Mouse (Mus musculus) gastrocnemius, adult 2 months (tissue): ENCODE measurements at regions not wholly inside any gene's neighbourhood (a gene's known extent, or its start where the extent isn't known, plus 50 kb on each side); places are given as distances from the start of the nearest gene placed in this dataset.
A peak's percentile ranks its signal among the peaks of the same experiment; 100 is the strongest.

Experiments used
- DNase-seq: peaks from one replicate; pipeline ENCODE4 v3.0.0; 2022
- H3K27ac ChIP-seq: fragments of 200-600 bp; 2 replicates; pipeline ENCODE4 v1.8.1; 2022; ENCODE audit warnings: mild to moderate bottlenecking
- H3K4me3 ChIP-seq: fragments of 200-600 bp; 2 replicates; pipeline ENCODE4 v1.8.1; 2022; ENCODE audit warnings: mild to moderate bottlenecking, moderate library complexity
- CTCF ChIP-seq: fragments of 200-600 bp; IDR thresholded peaks from 2 replicates; pipeline ENCODE4 v1.8.1; 2022; ENCODE audit warnings: antibody characterized with exemption, mild to moderate bottlenecking, moderate library complexity
- intact Hi-C: fragments of 180-260 bp; cut with DNase I; formaldehyde crosslinking; loops from one replicate; pipeline ENCODE4 v1.15.1; 2025

- no peak for DNase-seq
- intact Hi-C loops, result no loop called here
- TF ChIP-seq CTCF, result no peak
- H3K4me3 ChIP-seq, result no peak overlapping the region
- H3K27ac ChIP-seq, result no peak overlapping the region
Measured at GRCm38 (mm10) chr1:183562853-183563252, 144.8 kb downstream of the Hhipl2 start.

DNA sequence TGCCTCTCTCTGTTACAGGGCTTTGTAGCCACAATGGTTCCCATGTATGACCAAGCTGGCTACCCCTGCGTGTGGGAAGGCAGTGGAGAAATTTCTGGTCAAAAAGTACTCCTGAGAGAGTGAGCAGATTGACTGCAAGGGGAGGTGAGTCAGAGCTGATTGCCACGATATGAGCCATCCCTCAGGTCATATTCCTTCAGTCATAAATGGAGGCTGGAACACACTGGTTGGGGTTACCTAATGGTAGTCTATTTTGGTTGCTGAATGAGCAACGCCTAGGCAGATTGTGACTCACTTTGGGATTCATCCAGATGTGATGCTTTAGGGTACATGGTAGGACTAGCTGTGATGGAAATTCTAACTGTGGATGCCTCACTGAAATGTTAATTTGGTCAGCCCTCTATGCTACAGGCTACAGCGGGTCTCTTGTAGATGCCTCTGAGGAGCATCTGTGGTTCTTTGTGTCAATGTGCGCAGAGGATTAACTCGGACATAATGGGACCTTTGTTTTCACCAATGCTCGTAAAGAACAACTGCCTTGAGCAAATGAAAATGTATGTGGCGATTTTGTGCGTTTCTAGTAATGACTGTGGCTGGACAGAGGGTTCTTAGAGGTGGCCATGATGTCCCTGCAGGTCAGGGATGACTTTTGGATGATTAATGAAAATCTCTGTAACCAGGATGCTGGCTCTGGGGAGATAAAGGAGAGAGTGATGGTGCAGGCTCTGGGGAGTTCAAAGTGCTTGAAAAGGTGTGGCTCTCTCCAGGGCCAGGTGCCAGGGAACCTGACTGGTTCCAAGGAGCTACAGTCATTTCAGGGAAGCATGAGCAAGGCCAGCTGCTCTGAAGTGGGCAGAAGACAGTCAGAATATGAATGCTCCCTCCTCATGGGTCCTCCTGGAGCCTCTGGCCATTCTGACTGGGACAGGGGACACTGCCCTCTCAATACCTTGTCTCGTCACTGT lies 155.9 kb downstream of the Hhipl2 start:
- no peak for TF ChIP-seq CTCF
- no peak for DNase-seq
- Histone ChIP-seq H3K27ac (no peak overlapping the region), H3K4me3 (no peak overlapping the region)
- intact Hi-C loops, result no loop called here

GRCm38 (mm10) chr1:183584861-183585260 lies 166.8 kb downstream of the Hhipl2 start:
- no peak for TF ChIP-seq CTCF
- DNase-seq, result no peak
- intact Hi-C loops, result no loop called here
- H3K27ac ChIP-seq, result no peak overlapping the region
- no peak overlapping the region for H3K4me3 ChIP-seq

GRCm38 (mm10) chr1:183586406-183586805 lies 168.4 kb downstream of the Hhipl2 start:
- Histone ChIP-seq H3K27ac (no peak overlapping the region), H3K4me3 (no peak overlapping the region)
- TF ChIP-seq CTCF, result no peak
- peak; percentile 21 for DNase-seq
- intact Hi-C loops, result no loop called here

DNA sequence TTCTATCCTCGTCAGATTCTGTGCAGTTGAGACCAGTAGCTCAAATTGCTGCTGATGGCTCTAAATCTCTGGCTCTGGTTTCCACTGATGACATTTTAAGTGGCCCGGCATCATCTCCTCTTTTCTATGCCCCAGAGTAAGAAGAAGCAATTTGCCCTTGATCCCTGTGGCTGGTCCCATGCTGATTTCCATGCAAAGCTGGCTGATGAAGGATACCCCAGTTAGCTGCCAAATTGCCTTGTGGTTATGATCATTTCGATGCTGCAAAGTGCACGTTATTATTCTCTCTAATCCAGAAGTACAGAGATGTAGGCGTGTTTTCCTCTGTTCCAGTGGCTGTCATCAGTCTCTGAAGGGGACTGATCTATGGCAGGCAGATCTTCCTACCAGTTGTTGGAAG lies 177.3 kb downstream of the Hhipl2 start:
- no peak for DNase-seq
- Histone ChIP-seq H3K4me3 (no peak overlapping the region), H3K27ac (no peak overlapping the region)
- no peak for TF ChIP-seq CTCF
- intact Hi-C loops, result no loop called here

- intact Hi-C loops, result no loop called here
- TF ChIP-seq CTCF, result no peak
- Histone ChIP-seq H3K27ac (no peak overlapping the region), H3K4me3 (no peak overlapping the region)
- DNase-seq, result no peak
Measured at GRCm38 (mm10) chr1:183600466-183600865, 182.5 kb downstream of the Hhipl2 start.

DNA sequence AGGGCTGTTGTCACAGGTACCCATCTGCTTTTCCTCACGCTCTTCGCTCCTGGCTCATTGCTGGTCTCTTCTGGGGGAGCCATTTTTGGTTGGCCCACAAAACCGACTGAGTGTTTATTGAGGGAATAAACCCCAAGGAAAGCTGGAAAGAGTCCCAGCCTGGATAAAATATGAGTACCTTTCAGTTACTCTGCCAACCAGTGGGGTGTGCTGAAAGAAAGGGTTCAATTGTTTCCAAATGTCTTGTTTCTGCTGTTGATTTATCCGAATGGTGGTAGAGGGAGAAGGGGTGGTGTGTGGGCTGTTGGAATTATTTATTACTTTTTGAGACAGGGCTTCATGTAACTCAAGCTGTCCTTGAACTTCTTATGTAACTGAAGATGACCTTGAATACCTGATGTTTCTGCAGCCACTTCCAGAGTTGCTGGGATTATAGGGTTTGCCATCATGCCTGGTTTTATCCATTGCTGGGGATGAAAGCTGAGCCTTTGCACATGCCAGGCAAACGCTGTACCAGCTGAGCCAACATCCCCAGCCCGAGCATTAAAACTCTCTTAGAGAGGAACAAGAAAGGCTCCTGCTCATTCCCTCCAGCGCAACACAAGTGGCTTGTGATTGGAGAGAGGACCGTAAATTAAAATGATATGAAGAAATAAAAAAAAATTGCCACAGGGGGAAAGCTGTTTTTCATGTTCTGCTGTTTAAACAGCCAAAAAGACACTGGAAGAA lies 194.1 kb downstream of the Hhipl2 start:
- TF ChIP-seq CTCF, result no peak
- intact Hi-C loops, result no loop called here
- no peak overlapping the region for H3K27ac ChIP-seq

DNA sequence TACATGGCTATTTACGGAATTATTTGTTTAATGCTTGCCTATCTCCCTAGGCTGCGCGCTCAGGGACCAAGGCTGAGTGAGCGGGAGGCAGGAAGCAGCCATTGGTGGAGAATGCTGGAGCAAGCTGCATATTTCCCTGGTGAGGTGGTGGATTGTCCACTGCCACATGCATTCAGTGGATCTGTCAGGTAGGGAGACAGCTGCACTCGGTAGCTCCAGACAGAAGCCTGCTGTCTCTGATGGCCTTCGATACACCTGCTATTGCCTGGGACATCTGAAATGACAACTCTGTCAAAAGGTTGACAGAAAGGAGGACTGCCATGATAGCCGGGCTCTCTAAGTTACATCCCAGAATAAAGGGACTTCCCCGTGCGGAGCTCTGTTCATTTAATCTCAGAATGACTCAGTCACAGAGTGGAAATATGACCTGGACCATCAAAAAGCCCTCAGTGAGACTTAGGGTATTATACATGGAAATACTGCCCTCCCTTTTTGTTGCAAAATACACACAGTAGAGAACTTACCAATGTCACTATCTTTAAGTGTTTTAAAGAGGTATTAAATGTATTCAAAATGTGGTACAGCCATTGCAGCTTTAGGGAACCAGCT lies 201.5 kb downstream of the Hhipl2 start:
- TF ChIP-seq CTCF, result no peak
- intact Hi-C loops, result no loop called here
- Histone ChIP-seq H3K27ac (no peak overlapping the region), H3K4me3 (no peak overlapping the region)
- DNase-seq, result no peak

More for the DNA sequence above, 194.1 kb downstream of the Hhipl2 start:
- DNase-seq, result no peak
- H3K4me3 ChIP-seq, result no peak overlapping the region

DNA sequence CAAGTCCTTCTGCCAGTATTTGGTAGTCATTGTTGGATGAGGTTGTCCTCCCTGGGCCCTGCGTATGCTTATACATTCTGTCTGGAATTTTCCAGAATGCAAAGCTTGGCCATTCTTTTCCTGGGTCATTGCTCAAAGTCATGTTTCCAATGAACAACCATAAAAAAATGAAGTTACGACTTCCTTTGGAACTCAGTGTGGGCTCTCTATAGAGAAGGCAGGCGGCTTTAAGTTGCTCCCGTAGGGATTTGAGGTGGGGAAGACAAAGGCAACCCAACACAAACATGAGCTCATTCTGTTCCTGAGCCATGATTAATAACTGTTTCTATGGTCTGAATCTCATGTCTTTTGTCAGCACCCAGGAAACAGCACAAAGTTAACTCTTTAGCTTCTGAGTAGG lies 204.3 kb downstream of the Hhipl2 start:
- DNase-seq, result no peak
- Histone ChIP-seq H3K4me3 (no peak overlapping the region), H3K27ac (no peak overlapping the region)
- TF ChIP-seq CTCF, result no peak
- intact Hi-C loops, result no loop called here

- no peak for DNase-seq
- no peak overlapping the region for H3K4me3 ChIP-seq
- no peak overlapping the region for H3K27ac ChIP-seq
- TF ChIP-seq CTCF, result no peak
- intact Hi-C loops, result no loop called here
Measured at GRCm38 (mm10) chr1:183624266-183624665, 206.3 kb downstream of the Hhipl2 start.

- Histone ChIP-seq H3K27ac (no peak overlapping the region), H3K4me3 (no peak overlapping the region)
- DNase-seq, result no peak
- intact Hi-C loops, result no loop called here
- TF ChIP-seq CTCF, result no peak
Measured at GRCm38 (mm10) chr1:183633810-183634209, 215.8 kb downstream of the Hhipl2 start.

DNA sequence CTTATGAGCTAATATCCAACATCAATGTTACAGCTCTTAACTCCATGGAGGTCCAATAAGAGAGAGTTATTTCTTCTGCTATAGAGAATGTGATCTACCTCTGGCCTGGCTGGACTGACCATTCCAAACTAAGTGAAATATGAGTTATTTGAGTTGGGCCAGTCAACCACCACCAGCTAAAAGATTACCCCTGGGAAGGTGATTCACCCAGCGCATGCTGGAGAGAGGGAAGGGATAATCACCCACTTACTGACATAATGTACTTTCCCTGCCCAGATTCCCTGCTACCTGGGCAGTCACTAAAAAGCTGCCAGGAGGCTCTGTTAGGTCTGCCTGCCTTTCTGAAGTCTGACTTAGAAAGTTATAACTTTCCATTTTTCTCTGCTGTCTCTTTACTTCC lies 216.8 kb downstream of the Hhipl2 start:
- Histone ChIP-seq H3K4me3 (no peak overlapping the region), H3K27ac (no peak overlapping the region)
- intact Hi-C loops, result no loop called here
- no peak for DNase-seq
- TF ChIP-seq CTCF, result no peak

GRCm38 (mm10) chr1:183637214-183637613 lies 219.2 kb downstream of the Hhipl2 start:
- intact Hi-C loops, result no loop called here
- Histone ChIP-seq H3K4me3 (no peak overlapping the region), H3K27ac (no peak overlapping the region)
- DNase-seq, result no peak
- TF ChIP-seq CTCF, result no peak
